Mouse (Mus musculus) frontal cortex, adult 2 months (tissue): ENCODE measurements around the gene Pheta1. TPM values are rescaled to one million over a fixed set of nuclear protein-coding genes. Genes with fewer than 3 reads are reported as not detected.

ENCODE experiments used
- DNase-seq, 2 experiments: peaks; one replicate each; pipeline ENCODE4 v3.0.0; 2022; ENCODE audit warnings: low spot score in 1 of 2; ENCODE audit errors: extremely low spot score in 1 of 2
- polyA plus RNA-seq: library from polyadenylated mRNA; depleted of rRNA; stranded (reverse); fragments of >200 nt; gene quantifications from 2 replicates; pipeline ENCODE4 v1.2.3, GENCODE M21; 2012; rRNA removed

Pheta1 gene
- polyA plus RNA-seq, result 15.1 and 16.0 TPM in 2 replicates

- DNase-seq, result peak; percentile 74 to 93
Observed at GRCm38 (mm10) chr5:121848743-121849142, at the start of gene Pheta1. Pheta1 (plus strand) TSS chr5:121848984.

- DNase-seq, result no peak
Observed at GRCm38 (mm10) chr5:121807186-121807585, 41.6 kb upstream of the Pheta1 start.

GRCm38 (mm10) chr5:121808202-121808601 is 40.6 kb upstream of the Pheta1 start:
- no peak for DNase-seq

GRCm38 (mm10) chr5:121809667-121810224 is 39.0 kb upstream of the Pheta1 start:
- no peak for DNase-seq

GRCm38 (mm10) chr5:121810331-121811151 is 38.2 kb upstream of the Pheta1 start:
- DNase-seq, result no peak

GRCm38 (mm10) chr5:121811485-121811931 is 37.3 kb upstream of the Pheta1 start:
- no peak for DNase-seq

GRCm38 (mm10) chr5:121812526-121813243 is 36.1 kb upstream of the Pheta1 start:
- no peak for DNase-seq

GRCm38 (mm10) chr5:121813744-121814143 is 35.0 kb upstream of the Pheta1 start:
- no peak for DNase-seq

- peak in 1 of 2 experiments; percentile 82 for DNase-seq
Observed at GRCm38 (mm10) chr5:121815067-121815466, 33.7 kb upstream of the Pheta1 start.

GRCm38 (mm10) chr5:121815867-121816380 is 32.9 kb upstream of the Pheta1 start:
- DNase-seq, result no peak

- no peak for DNase-seq
Observed at GRCm38 (mm10) chr5:121816611-121817010, 32.2 kb upstream of the Pheta1 start.

GRCm38 (mm10) chr5:121817551-121817950 is 31.2 kb upstream of the Pheta1 start:
- DNase-seq, result no peak

- DNase-seq, result no peak
Observed at GRCm38 (mm10) chr5:121818401-121818800, 30.4 kb upstream of the Pheta1 start.

GRCm38 (mm10) chr5:121818862-121819261 is 29.9 kb upstream of the Pheta1 start:
- DNase-seq, result no peak

GRCm38 (mm10) chr5:121819559-121819958 is 29.2 kb upstream of the Pheta1 start:
- no peak for DNase-seq

- no peak for DNase-seq
Observed at GRCm38 (mm10) chr5:121820161-121820560, 28.6 kb upstream of the Pheta1 start.

- no peak for DNase-seq
Observed at GRCm38 (mm10) chr5:121820657-121821056, 28.1 kb upstream of the Pheta1 start.

GRCm38 (mm10) chr5:121821116-121821515 is 27.7 kb upstream of the Pheta1 start:
- no peak for DNase-seq

GRCm38 (mm10) chr5:121821552-121821951 is 27.2 kb upstream of the Pheta1 start:
- DNase-seq, result no peak

GRCm38 (mm10) chr5:121822786-121823505 is 25.8 kb upstream of the Pheta1 start:
- no peak for DNase-seq
